In the genomic region with DNA sequence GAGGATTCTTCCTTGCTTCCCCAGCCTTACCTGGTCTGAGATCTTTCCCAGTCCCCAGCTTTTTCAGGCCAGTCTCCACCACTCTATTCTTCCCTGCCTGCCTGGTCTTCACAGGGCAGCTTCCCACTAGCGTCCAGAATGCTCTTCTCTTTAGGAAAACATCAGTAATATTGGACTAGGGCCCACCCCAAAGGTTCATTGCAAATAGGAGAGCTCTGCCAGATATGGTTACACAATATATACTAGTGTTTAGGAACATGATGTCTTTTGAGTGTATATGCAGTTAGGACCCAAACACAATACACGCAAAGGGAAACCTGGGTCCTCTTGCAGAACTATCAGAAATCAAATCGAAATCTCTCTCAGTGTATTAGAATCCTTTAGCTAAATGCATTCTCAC, we compare ENCODE assay signal across 16 mouse cellular contexts.
"Had no signal": no experiment of that assay in that cellular context is flagged by ENCODE, and none has a peak within 500 bp of the region (broad histone marks: within the 10 kb centered on the region; RNA-seq: fewer than 3 reads in every experiment).

No protein-coding gene starts in this region.

- H3K9ac ChIP-seq: liver, embryonic 14.5 days; lung, embryonic 15.5 days; midbrain, embryonic 13.5 days; midbrain, embryonic 15.5 days; neural tube, embryonic 12.5 days; stomach, embryonic 15.5 days had no signal

- H3K4me1 ChIP-seq: lung, embryonic 15.5 days; megakaryocyte, embryonic 14.5 days; midbrain, embryonic 13.5 days; midbrain, embryonic 15.5 days; neural tube, embryonic 12.5 days; stomach, embryonic 15.5 days had no signal

- H3K36me3 ChIP-seq: lung, embryonic 15.5 days; midbrain, embryonic 13.5 days; midbrain, embryonic 15.5 days; neural tube, embryonic 12.5 days; stomach, embryonic 15.5 days had no signal

- H3K4me3 ChIP-seq: lung, embryonic 15.5 days; megakaryocyte, embryonic 14.5 days; midbrain, embryonic 13.5 days; midbrain, embryonic 15.5 days; neural tube, embryonic 12.5 days; stomach, embryonic 15.5 days had no signal

- DNase-seq: lung, adult 2 months; lung, postnatal 14 days; right cerebral cortex, postnatal 14 days; thymus, adult 2 months; thymus, postnatal 25 days; thymus, postnatal 4 days had no signal

- ATAC-seq: midbrain, embryonic 13.5 days; midbrain, embryonic 15.5 days had no signal

- H3K9me3 ChIP-seq: lung, embryonic 15.5 days; midbrain, embryonic 13.5 days; midbrain, embryonic 15.5 days; neural tube, embryonic 12.5 days; stomach, embryonic 15.5 days had no signal

- H3K27ac ChIP-seq: liver, embryonic 14.5 days; lung, embryonic 15.5 days; macrophage; midbrain, embryonic 13.5 days; midbrain, embryonic 15.5 days; neural tube, embryonic 12.5 days; stomach, embryonic 15.5 days; stomach, postnatal 0 days had no signal

- H3K4me2 ChIP-seq: lung, embryonic 15.5 days; midbrain, embryonic 11.5 days; midbrain, embryonic 13.5 days; midbrain, embryonic 15.5 days; neural tube, embryonic 12.5 days; stomach, embryonic 15.5 days had no signal

- H3K27me3 ChIP-seq: lung, embryonic 15.5 days; megakaryocyte, embryonic 14.5 days; midbrain, embryonic 13.5 days; midbrain, embryonic 15.5 days; neural tube, embryonic 12.5 days; stomach, embryonic 15.5 days had no signal
